Mouse (Mus musculus): ENCODE measurements around the gene Mllt6.

GRCm38 (mm10) chr11:97702393-97702745 is 39.2 kb downstream of the Mllt6 start:
- TF ChIP-seq POLR2AphosphoS2 (IDR thresholded peaks at IDR 0.05; ENCODE audit: low read depth, low read length) (no peak), POLR2A (IDR thresholded peaks at IDR 0.05; ENCODE audit: low read depth, low read length) (no peak), E2F4 (IDR thresholded peaks at IDR 0.05; ENCODE audit: insufficient replicate concordance, low read depth, low read length) (peak; percentile 78; the same call in 1 of the 2 replicates), NELFE (IDR thresholded peaks at IDR 0.05; ENCODE audit: low read depth, low read length) (no peak), CTCF (conservative IDR thresholded peaks at IDR 0.05 in 1 of 2, IDR thresholded peaks at IDR 0.05 in 1 of 2; ENCODE audit: low read depth in 2 of 2, low read length in 2 of 2) (no peak), USF2 (conservative IDR thresholded peaks at IDR 0.05; ENCODE audit: low read depth, low read length) (no peak), MEF2A (IDR thresholded peaks at IDR 0.05; ENCODE audit: borderline replicate concordance, low read depth, low read length) (no peak; the same call in 1 of the 2 replicates), EP300 (IDR thresholded peaks at IDR 0.05; ENCODE audit: low read length) (no peak), JUN (IDR thresholded peaks at IDR 0.05; ENCODE audit: insufficient read depth, low read depth, low read length) (no peak), ZC3H11A (IDR thresholded peaks at IDR 0.05; ENCODE audit: low read depth, low read length) (no peak), MAZ (IDR thresholded peaks at IDR 0.05; ENCODE audit: low read depth, low read length) (no peak), USF1 (IDR thresholded peaks at IDR 0.05; ENCODE audit: low read depth, low read length) (no peak), TCF12 (IDR thresholded peaks at IDR 0.05; ENCODE audit: low read depth, low read length) (no peak), SIN3A (IDR thresholded peaks at IDR 0.05; ENCODE audit: low read length) (no peak)
